Mouse (Mus musculus) cortical plate, adult 2 months (tissue): Measurements from ENCODE around the gene Foxj1.

ENCODE experiments used
- CTCF ChIP-seq: fragments of 200-500 bp; IDR thresholded peaks from 2 replicates; pipeline ENCODE4 v1.5.1; 2011; ENCODE audit warnings: mild to moderate bottlenecking, control low read depth, low read length; ENCODE audit not compliant: insufficient read depth; ENCODE audit errors: extremely low read depth
- POLR2A ChIP-seq: fragments of 200-500 bp; IDR thresholded peaks from 2 replicates; pipeline ENCODE4 v1.6.1; 2011; ENCODE audit warnings: mild to moderate bottlenecking, low read length, control low read depth; ENCODE audit not compliant: insufficient read depth; ENCODE audit errors: extremely low read depth

GRCm38 (mm10) chr11:116342069-116342791 is 7.0 kb upstream of the Foxj1 start:
- TF ChIP-seq POLR2A (no peak), CTCF (no peak)
